Mouse (Mus musculus): ENCODE measurements around the gene Gm13289.
A peak's percentile ranks its signal among the peaks of the same experiment; 100 is the strongest.
"Not testable (repeated sequence)": the region's sequence is repeated elsewhere in the genome, so short reads cannot be mapped to it uniquely, and the experiment has no call there.

- TF ChIP-seq CTCF (IDR thresholded peaks at IDR 0.05; ENCODE audit: insufficient read depth, low read length): not testable (repeated sequence)
- peak; percentile 46; the same call in 1 of the 2 replicates for TF ChIP-seq POLR2A (IDR thresholded peaks at IDR 0.05; ENCODE audit: borderline replicate concordance, extremely low read depth, low read depth, low read length)
Observed at GRCm38 (mm10) chr4:88756581-88757513, 19.9 kb upstream of the Gm13289 start.
